Mouse (Mus musculus) layer of hippocampus, adult 9-10 months (tissue): ENCODE results near the gene Coq6.
A peak's percentile ranks its signal among the peaks of the same experiment; 100 is the strongest.
"Not testable (repeated sequence)": the region's sequence is repeated elsewhere in the genome, so short reads cannot be mapped to it uniquely, and the experiment has no call there.

Experiments
- DNase-seq: peaks from one replicate; pipeline ENCODE4 v3.0.0; 2022; ENCODE audit warnings: low spot score

Coq6 gene

DNA sequence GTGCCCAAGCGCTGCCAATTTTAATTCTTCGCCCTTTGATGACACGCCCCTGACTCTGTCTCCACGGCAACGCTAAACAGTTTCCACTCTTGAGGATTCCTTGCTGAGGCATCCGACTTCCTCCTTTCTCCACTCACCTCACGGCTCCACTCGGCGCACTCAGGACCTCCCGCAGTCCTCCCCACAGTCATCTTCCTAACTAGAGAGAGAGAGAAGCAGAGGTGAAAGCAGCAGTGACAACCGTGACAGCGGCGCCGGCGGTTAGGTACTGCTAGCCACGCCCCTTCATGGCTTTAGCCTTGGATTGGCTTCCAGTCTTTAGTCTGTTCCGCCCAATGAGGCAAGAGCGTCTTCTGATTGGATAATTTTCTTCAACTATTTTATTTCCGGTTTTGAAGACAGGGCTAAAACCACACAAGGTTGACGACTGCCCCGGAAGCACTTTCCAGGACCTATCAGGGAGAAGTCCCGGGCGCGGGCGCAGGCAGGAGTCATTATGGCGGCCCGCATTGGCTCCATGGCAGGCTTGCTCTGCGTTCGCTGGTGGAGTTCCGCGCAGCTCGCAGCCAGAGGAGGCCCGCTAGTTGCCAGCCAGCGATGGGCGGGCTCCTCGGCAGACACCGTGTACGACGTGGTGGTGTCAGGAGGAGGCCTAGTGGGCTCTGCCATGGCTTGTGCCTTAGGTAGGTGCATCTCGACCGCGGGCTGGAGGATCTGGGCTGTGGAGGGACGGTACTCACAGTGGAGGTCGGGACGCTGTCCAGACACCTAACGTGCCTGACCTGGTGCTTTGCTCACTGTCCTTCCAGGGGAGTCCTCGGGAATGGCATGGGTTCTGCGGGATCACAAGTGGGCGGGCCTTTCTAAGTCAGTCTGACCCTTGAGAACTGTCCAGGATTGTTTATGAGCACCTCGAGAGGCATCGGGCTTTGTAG, at the start of gene Coq6, which contains the start of gene Fam161b:
Gene Coq6 (plus strand): TSS at position 103 of the 935 bp plus-strand sequence.
Gene Fam161b (minus strand): TSS at position 279 of the 935 bp plus-strand sequence.
- peak; percentile 94 for DNase-seq

DNA sequence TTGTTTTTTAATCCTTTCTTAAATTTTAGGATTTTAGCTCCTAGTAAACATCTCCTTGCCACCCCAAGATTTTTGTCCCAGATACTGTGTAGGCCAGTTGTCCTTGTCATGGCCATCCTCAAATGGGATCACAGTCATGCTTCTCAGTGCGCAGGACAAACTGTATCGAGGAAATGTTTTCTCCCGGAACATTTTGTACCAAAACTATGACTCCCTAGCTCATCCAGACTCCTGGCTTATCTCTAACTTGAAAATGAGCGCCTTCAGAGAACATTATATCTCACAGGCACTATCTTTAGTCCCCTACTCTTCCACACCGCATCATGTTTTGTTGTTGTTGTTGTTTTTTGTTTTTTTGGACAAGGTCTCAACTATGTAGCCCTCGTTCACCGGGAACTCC, 45.5 kb upstream of the Coq6 start:
- no peak for DNase-seq

DNA sequence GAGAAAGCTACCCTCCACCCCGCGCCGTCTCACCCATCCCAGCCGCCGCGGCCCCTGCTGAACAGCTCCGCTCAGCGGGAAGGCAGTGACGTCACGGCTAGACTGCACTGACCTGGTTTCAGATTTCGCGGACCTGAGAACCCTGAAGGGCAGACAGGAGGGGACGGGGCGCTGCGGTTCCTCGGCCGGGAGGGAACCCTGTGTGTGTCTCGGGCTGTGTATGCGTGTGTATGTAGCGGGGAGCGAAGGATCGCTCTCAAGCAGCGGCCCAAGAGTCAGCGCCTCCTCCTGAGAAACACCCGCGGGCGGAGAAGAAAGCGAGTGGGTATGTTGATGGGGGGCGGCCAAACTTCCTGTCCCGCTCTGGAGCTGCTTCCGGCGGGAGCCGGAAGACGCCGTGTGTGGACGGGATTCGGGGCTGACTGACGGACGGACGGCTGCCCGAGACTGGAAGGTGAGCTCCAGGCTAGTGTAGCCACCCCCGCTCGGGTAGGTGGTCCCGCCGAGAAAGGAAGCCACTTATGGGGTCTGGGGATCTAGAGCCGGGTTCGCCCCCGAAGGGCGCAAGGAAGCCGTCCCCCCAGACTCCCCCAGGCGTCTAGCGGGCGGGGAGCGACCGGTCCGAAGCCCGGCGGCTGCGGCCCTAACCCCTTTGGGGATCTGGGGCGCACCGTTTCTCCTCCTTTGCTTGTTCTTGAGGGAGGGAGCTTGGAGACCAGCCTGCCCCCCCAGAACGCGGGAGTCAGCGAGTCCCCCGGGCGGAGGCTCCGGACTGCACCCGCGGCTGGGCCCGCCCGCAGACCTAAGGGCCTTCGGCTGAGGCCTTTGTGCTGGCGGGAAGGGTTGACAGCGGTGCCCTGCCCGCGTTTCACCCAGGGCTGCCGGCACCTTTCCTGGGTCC, 44.5 kb upstream of the Coq6 start, which contains the start of gene Zfp410:
Gene Zfp410 (plus strand): TSS at position 132 of the 901 bp plus-strand sequence.
- peak; percentile 56 for DNase-seq

DNA sequence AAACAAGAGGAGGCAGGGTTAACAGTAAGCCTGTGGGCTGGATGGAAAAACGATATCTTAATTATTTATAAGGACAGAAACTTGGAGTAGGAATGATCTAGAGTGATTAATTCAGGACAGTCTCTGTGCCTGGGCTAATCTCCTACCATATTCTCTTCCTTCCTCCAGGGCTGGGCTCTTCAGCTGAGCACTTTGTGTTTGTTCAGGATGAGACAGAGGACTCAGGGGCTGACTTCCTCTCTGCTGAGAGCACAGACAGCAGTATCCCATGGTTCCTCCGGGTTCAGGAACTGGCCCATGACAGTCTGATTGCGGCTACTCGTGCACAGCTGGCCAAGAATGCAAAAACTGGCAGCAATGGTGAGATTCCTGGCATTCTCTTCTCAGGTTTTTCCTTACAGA, 34.3 kb upstream of the Coq6 start:
- DNase-seq = no peak

DNA sequence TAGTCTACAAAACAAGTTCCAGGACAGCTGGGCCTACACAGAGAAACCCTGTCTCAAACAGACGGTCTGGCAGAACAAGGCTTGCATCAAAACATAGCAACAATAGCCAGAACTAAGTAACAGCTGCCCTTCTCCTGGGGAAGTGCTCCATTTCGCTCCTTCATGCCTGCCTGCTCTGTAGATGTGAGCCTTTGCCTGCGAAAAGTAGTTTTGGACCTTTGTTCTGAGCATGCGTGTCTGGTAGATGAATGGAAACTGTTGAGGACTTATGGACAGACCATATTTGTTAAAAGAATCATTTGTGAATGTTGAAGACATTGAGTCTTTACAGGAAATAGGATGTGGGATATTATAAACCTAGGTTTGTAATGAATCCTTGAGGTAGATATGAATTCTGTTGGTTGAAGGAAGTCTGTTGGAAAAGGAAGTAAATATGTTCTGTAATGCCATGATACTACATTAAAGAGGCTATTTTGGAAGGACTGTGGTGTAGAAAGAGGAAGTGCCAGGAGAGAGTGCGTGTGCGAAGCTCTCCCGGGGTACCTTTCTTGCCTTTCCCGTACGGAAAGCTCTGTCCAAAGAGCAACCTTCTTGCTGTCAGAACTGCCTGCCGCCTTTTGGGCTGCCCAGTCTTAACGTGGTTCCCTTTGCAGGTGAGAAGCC, 24.4 kb upstream of the Coq6 start:
- DNase-seq = no peak

DNA sequence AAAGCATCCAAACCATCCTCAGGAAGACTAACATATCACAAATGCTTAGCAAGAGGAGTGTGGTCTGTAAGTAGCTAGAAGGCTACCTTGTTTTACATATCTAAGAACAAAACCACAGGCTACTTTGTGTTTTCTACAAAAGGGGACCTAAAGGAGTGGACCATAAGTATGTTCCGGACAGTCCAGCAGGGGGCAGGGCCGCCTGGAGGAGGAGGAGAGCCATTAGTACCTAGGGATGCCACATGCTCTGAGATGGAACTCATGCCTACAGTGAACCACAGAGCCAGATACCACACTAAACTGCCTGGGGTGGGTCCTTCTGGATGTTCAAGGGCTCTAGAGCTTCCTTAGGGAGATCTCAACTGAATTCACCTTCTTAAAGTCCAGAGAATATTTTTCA, 14.3 kb upstream of the Coq6 start:
- no peak for DNase-seq

DNA sequence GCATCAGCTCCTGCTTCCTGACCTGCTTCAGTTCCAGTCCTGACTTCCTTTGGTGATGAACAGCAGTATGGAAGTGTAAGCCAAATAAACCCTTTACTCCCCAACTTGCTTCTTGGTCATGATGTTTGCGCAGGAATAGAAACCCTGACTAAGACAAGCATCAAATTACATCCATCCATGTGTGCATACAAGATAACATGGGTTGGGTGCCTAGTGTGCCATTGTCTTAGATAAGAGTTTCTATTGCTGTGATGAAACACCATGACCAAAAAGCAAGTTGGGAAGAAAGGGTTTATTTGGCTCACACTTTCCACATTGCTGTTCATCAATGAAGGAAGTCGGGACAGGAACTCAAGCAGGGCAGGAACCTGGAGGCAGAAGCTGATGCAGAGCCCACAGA, 2.8 kb upstream of the Coq6 start:
- not testable (repeated sequence) for DNase-seq

DNA sequence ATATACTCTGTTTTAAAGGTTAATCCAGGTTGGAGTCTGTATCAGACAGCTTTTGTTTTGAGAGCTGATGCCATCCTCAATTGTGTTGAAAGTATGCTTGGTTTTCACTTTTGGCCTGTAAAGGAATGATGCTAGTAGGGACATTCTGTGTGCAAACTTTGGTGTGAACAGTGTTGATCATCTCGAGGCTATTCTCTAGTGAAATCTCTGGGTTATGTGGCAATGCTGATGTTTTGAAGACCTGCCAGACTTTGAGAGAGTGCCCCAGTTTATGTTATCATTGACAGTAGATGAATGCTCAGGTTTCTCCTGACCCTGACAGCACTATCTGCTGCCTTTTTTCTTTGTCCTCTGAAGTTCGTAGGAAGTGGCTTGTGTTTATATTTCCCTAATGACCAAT, 1.4 kb downstream of the Coq6 start:
- no peak for DNase-seq

DNA sequence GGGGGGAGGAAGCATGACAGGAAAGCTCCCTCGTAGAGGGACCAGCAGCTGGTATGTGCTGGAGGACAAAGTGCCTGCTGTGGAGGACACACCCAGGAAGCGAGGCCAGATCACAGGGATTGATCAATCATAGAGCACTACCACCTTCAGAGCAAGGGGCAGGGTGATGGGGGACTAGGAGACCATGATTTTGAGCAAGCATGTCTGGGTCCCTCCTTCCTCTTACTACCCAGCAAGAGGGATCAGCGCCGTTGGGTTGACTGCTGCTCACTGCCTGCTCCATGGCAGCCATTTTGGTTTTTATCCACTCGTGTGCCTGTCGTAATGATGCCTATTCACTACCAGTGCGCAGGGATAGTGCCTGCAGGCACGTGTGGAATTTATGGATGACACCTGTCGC, 2.8 kb downstream of the Coq6 start:
- DNase-seq = no peak

DNA sequence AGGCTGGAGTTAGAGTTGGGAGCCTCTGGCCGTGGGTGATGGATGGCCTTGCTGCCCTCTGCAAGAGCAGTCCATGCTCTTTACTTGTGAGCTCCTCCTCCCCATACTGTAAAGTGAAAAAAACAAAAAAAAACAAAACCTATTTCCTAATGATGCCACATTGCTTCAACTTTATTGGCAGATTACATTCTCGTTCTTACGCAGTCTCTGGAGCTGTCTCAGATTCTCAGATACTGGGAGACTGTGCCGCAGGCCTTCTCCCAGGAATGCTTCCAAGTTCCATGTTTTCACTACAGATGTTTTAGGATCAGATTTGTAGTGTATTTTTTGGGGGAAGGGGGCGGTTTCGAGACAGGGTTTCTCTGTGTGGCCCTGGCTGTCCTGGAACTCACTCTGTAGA, 3.7 kb downstream of the Coq6 start:
- DNase-seq = no peak

DNA sequence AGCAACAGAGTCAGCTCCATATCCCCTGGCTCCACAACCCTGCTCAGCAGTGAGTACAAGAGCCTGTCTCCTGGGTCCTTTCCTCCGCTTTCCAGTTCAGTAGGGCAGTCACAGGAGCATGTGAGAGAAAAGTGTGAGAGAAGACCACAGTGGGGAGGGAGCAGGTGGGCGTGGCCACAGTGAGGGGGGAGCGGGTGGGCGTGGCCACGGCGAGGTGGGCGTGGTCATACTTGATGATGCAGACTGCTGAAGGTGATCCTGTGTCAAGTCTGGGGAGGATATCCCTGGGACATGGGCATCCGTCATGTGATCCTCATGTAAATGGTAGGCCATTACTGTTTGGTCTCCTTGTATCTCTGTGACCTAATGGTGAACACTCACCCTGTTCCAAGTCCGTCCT, 5.5 kb downstream of the Coq6 start:
- DNase-seq = no peak

DNA sequence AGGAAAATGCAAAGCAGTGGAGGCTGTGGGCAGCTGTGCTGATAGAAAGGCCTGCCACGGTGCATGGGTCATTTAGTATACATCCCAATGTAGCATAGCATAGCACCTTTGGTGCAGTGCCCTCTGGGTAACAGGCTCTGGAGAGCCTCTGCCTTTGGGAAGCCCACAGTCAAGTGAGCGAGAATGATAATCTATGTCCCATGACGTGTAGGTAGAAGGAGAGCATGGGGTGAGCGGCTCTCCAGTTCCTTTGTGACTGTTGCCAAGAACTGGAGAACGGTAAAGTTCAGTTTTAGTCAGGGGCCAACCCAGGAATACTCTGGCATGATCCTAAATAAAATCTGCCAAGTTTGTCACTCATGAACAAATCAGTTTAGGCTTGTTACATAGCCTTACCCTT, 10.2 kb downstream of the Coq6 start:
- no peak for DNase-seq

DNA sequence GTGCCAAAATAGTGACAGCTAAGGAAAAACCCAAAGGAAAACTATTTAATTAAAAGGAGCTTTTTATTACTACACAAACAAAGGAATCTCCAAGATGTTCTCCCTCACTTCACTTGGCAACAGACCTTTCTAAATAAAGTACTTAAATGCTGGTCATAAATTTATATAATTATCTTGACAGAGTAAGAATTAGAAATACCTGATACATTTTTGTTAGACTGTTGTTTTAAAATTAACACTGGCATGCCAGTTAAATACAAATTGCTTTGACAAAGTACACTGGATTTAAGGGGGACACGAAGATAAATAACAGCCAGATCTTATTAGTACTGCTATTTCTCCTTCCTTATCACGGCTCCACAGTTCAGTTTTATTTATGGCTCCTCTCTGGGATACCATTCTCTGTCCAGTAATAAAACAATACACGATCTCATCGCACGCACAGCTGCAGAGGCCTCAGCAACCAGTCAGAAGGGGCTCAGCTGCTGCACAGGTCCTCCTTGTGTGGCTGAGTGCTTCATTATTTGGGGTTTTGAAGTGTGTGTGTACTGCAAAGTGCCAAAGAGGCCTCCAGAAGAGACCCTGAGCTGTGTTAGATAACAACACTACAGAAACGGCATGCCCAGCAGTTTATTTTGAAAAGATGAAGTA, 12.5 kb downstream of the Coq6 start:
- no peak for DNase-seq

DNA sequence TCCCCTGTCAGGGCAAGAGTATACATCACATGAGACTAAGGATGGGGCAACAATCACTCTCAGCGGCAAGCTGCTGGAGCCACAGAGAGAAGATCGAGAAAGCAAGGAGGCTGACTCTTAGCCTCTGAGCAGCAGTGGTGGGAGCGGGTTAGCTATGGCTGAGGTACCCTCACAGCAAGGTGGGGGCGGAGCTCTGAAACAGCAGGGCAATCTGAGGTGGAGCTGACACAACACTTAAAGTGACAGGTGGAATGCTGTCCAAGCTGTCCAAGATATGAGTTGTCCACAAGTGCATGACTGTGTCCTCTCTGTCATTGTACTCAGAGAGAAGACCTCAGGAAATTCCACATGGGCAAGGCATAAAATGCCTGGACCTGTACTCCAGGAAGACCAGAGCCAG, 20.9 kb downstream of the Coq6 start:
- no peak for DNase-seq

DNA sequence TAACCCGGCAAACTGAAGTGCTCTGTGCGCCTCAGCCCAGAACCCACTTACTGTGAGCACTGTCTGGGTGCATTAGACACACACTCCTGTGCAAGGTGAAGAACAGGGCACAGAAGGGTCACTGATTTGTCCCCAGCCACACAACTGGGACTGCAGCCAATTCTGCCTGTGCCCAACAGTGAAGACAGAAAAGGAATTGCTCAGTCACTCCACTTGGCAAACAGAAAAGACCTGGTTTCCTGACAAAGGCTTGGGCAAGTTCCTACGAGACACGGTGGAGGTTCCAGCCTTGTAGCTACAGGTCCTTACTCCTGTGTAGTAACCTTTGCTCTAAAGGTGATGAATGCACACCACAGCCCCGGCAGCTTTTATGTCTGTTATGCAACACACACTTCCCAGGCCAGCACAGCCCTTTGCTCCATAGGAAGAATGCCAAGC, 23.2 kb downstream of the Coq6 start:
- DNase-seq = no peak

DNA sequence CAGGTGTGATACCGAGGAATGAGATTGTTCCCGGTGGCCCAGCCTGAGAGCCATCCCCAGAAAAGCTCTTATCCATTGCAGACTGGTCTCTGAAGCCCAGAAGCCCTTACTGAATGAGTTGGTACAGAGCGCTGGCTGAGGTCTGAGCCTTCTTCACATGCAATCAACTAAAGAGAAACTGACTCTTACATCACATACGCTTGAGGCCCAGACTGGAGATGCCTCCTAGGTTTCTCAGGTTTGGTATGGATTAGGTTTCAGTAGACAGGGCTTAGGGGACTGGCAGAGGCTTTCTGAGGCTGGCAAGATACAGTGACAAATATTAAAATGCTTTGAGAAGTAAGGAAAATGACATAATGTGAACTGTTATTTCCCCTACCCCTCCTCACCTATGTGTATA, 24.0 kb downstream of the Coq6 start:
- no peak for DNase-seq

DNA sequence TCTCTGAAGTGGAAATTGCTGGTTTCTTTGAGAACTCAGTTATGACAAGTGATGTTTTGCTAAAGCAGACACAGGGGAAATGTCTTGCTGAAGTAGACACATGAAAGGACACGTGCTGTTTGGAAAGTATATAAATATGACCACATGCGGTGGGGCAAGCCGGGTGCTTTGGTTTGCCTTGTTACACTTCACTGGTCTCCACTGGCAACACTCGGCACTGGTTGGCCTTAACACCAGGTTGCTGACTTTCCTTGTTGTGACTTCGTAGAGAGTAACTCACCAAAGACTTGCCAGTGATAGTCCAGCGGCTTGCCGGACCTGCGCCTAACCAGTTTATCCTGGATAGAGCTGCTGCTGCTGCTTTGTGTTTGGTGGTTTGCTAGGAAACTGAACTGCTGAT, 26.6 kb downstream of the Coq6 start:
- DNase-seq = no peak

DNA sequence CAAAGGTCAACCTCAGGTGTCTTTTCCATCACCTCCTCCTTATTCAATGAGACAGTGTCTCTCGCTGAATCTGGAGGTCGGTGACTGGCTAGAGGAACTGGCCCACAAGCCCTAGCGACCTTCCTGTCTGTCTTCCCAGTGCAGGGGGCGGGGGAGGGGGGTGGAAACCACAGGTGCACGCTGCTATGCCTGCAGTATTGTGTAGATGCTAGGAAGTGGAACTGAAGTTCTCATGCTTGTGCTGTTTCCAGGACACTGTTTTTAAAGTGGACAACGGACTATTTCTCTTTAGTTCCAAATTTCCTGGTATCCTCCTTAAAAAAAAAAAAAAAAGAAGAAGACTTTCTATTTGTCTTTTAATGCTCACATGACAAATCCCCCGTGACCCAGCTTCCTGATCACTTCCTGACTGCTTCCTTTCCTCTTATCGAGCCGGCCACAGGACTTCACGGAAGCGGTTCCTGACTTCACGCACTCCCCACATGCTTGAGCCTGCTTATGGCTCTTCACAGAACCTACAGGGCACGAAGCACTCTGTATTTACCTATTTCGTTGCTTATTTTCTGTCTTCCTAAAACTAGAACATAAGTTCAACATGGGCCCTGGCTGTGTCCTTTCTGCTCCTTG, 27.4 kb downstream of the Coq6 start:
- no peak for DNase-seq

DNA sequence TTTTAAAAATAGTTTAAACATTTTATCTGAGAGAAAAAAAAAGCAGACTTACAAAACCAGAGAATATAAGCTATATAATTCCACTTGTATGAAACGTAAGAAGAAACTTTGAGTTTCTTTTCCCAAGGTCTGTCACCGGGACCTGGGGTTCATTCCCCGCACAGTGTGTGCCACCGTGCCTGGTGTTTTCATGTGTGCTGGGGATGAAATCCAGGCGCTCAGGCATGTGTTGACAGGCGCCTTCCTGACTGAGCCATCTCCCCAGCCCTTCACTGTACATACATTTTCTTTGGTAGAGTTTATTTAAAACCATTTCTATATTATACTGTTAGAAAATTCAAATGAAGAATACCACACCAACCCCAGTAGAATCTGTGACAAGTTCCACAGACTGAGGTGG, 28.9 kb downstream of the Coq6 start:
- no peak for DNase-seq

DNA sequence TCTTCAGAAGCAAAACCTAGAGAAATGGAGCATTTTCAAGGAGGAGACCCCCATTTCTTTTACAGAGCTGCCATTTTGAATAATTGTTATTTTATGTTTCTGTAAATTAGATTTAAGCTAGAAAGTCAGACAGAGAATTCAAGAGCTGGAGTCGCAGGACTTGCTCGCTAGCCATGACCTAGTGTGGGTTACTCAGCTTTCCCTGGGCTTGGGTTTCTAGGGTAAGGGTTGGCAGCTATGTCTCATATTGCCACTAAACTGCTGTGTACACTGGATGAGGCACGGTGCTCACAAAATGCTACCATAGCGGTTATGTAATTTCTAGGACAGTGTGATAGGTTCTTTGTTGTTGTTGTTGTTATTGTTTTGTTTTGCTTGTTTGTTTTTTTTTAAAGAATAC, 31.2 kb downstream of the Coq6 start:
- no peak for DNase-seq

DNA sequence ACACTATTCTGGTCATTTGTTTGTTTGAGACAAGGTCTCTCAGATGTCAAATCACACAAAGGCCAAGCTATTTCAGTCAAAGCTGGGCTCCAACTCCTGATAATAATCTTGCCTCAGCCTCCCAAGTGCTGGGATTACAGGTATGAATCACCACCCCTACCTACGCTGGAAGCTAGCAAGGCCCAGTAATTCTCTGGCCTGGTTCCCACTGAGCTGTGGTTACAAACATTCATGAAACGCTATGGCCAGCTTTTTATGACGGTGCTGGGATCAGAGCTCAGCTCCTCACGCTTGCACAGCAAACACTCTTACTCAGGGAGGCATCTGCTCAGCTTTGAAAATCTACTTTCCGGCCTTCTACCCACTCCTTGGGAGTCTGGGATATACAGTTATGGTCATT, 32.4 kb downstream of the Coq6 start:
- no peak for DNase-seq
